Mouse (Mus musculus): ENCODE measurements around the gene Klk11. TPM values are rescaled to one million over a fixed set of nuclear protein-coding genes. Genes with fewer than 3 reads are reported as not detected.
A peak's percentile ranks its signal among the peaks of the same experiment; 100 is the strongest.

Gene Klk11
- total RNA-seq, 1 experiment, result 1.7 TPM

- TF ChIP-seq MAFK (IDR thresholded peaks at IDR 0.05; ENCODE audit: insufficient read depth, low read depth, low read length), result no peak
- no peak for TF ChIP-seq CHD2 (IDR thresholded peaks at IDR 0.05; ENCODE audit: low read depth, low read length)
- no peak for TF ChIP-seq ZNF384 (IDR thresholded peaks at IDR 0.05; ENCODE audit: low read depth, low read length)
- TF ChIP-seq HCFC1 (IDR thresholded peaks at IDR 0.05; ENCODE audit: borderline replicate concordance, insufficient read depth, low read length), result no peak
- no peak for TF ChIP-seq ZC3H11A (IDR thresholded peaks at IDR 0.05; ENCODE audit: borderline replicate concordance, low read depth, low read length)
- no peak within 1 kb of the TSS for H3K27ac ChIP-seq (ENCODE audit: insufficient read depth, low read depth, low read length, poor library complexity, severe bottlenecking)
Observed at GRCm38 (mm10) chr7:43797333-43797769, 22.9 kb downstream of the Klk11 start, which contains the start of gene Klk8. Gene Klk8, plus strand, starts transcription at chr7:43797577.

GRCm38 (mm10) chr7:43797844-43798462 is 23.5 kb downstream of the Klk11 start:
- peak overlapping the region; percentile 60 for H3K4me3 ChIP-seq (ENCODE audit: insufficient read depth in 1 of 2, low read depth in 1 of 2, low read length in 2 of 2, poor library complexity in 1 of 2, severe bottlenecking in 1 of 2)
- in situ Hi-C loops (cut with MboI; ENCODE audit: low sequenced_read_pairs in 2 of 2, unreplicated experiment in 2 of 2), result no loop called here
- H3K27ac ChIP-seq (ENCODE audit: insufficient read depth, low read depth, low read length, poor library complexity, severe bottlenecking), result no peak overlapping the region
- H3K36me3 ChIP-seq (ENCODE audit: control insufficient read depth, insufficient read depth, low read length, poor library complexity, severe bottlenecking), result no peaks in the 10 kb centered on the region; the same call in 1 of the 2 replicates
- peak; percentile 41 for DNase-seq (ENCODE audit: low read depth, low spot score)
- TF ChIP-seq HCFC1 (IDR thresholded peaks at IDR 0.05; ENCODE audit: borderline replicate concordance, insufficient read depth, low read length) (no peak), MAFK (IDR thresholded peaks at IDR 0.05; ENCODE audit: insufficient read depth, low read depth, low read length) (no peak), ZC3H11A (IDR thresholded peaks at IDR 0.05; ENCODE audit: borderline replicate concordance, low read depth, low read length) (no peak), ZNF384 (IDR thresholded peaks at IDR 0.05; ENCODE audit: low read depth, low read length) (no peak), CHD2 (IDR thresholded peaks at IDR 0.05; ENCODE audit: low read depth, low read length) (no peak)
- H3K4me1 ChIP-seq (ENCODE audit: control insufficient read depth in 2 of 2, insufficient read depth in 2 of 2, low read length in 2 of 2, poor library complexity in 1 of 2), result peaks cover 0 to 9% of the 10 kb centered on the region in 2 experiments; a peak in 2 of 4 replicates
- H3K9ac ChIP-seq (ENCODE audit: insufficient read depth, low read depth, low read length, poor library complexity, severe bottlenecking), result peak overlapping the region; percentile 61; the same call in 1 of the 2 replicates
- H3K9me3 ChIP-seq (ENCODE audit: control insufficient read depth, insufficient read depth, low read depth, low read length), result no peaks in the 10 kb centered on the region

More at GRCm38 (mm10) chr7:43797333-43797769, 22.9 kb downstream of the Klk11 start, which contains the start of gene Klk8:
- Histone ChIP-seq H3K36me3 (ENCODE audit: control insufficient read depth, insufficient read depth, low read length, poor library complexity, severe bottlenecking) (no peaks in the 10 kb centered on the region; the same call in 1 of the 2 replicates), H3K9ac (ENCODE audit: insufficient read depth, low read depth, low read length, poor library complexity, severe bottlenecking) (peak within 1 kb of the TSS; percentile 63; the same call in 1 of the 2 replicates), H3K9me3 (ENCODE audit: control insufficient read depth, insufficient read depth, low read depth, low read length) (no peaks in the 10 kb centered on the region), H3K4me3 (ENCODE audit: insufficient read depth in 1 of 2, low read depth in 1 of 2, low read length in 2 of 2, poor library complexity in 1 of 2, severe bottlenecking in 1 of 2) (peak within 1 kb of the TSS; percentile 60), H3K4me1 (ENCODE audit: control insufficient read depth in 2 of 2, insufficient read depth in 2 of 2, low read length in 2 of 2, poor library complexity in 1 of 2) (peaks cover 0 to 9% of the 10 kb centered on the region in 2 experiments; a peak in 2 of 4 replicates)
- peak; percentile 30 for DNase-seq (ENCODE audit: low read depth, low spot score)
- in situ Hi-C loops (cut with MboI; ENCODE audit: low sequenced_read_pairs in 2 of 2, unreplicated experiment in 2 of 2), result no loop called here

- H3K4me1 ChIP-seq (ENCODE audit: control insufficient read depth in 2 of 2, insufficient read depth in 2 of 2, low read length in 2 of 2, poor library complexity in 1 of 2), result peaks cover 0 to 9% of the 10 kb centered on the region in 2 experiments; a peak in 2 of 4 replicates
- H3K9ac ChIP-seq (ENCODE audit: insufficient read depth, low read depth, low read length, poor library complexity, severe bottlenecking), result no peak overlapping the region
- H3K36me3 ChIP-seq (ENCODE audit: control insufficient read depth, insufficient read depth, low read length, poor library complexity, severe bottlenecking), result peaks cover 3% of the 10 kb centered on the region; the same call in 1 of the 2 replicates
- no peak overlapping the region for H3K27ac ChIP-seq (ENCODE audit: insufficient read depth, low read depth, low read length, poor library complexity, severe bottlenecking)
- H3K4me3 ChIP-seq (ENCODE audit: insufficient read depth in 1 of 2, low read depth in 1 of 2, low read length in 2 of 2, poor library complexity in 1 of 2, severe bottlenecking in 1 of 2), result no peak overlapping the region
- in situ Hi-C loops (cut with MboI; ENCODE audit: low sequenced_read_pairs in 2 of 2, unreplicated experiment in 2 of 2), result no loop called here
- no peaks in the 10 kb centered on the region for H3K9me3 ChIP-seq (ENCODE audit: control insufficient read depth, insufficient read depth, low read depth, low read length)
- TF ChIP-seq HCFC1 (IDR thresholded peaks at IDR 0.05; ENCODE audit: borderline replicate concordance, insufficient read depth, low read length) (no peak), MAFK (IDR thresholded peaks at IDR 0.05; ENCODE audit: insufficient read depth, low read depth, low read length) (no peak), ZC3H11A (IDR thresholded peaks at IDR 0.05; ENCODE audit: borderline replicate concordance, low read depth, low read length) (no peak), CHD2 (IDR thresholded peaks at IDR 0.05; ENCODE audit: low read depth, low read length) (no peak), ZNF384 (IDR thresholded peaks at IDR 0.05; ENCODE audit: low read depth, low read length) (no peak)
- DNase-seq (ENCODE audit: low read depth, low spot score), result peak; percentile 33
Observed at GRCm38 (mm10) chr7:43799876-43800275, 25.5 kb downstream of the Klk11 start.

GRCm38 (mm10) chr7:43810994-43811393 is 36.6 kb downstream of the Klk11 start, which contains the start of gene Klk7:
Gene Klk7, plus strand, starts transcription at chr7:43811294.
- Histone ChIP-seq H3K4me1 (ENCODE audit: control insufficient read depth in 2 of 2, insufficient read depth in 2 of 2, low read length in 2 of 2, poor library complexity in 1 of 2) (peaks cover 0 to 9% of the 10 kb centered on the region in 2 experiments; a peak in 2 of 4 replicates), H3K27ac (ENCODE audit: insufficient read depth, low read depth, low read length, poor library complexity, severe bottlenecking) (no peak within 1 kb of the TSS), H3K9me3 (ENCODE audit: control insufficient read depth, insufficient read depth, low read depth, low read length) (no peaks in the 10 kb centered on the region), H3K36me3 (ENCODE audit: control insufficient read depth, insufficient read depth, low read length, poor library complexity, severe bottlenecking) (no peaks in the 10 kb centered on the region; the same call in 1 of the 2 replicates), H3K9ac (ENCODE audit: insufficient read depth, low read depth, low read length, poor library complexity, severe bottlenecking) (no peak within 1 kb of the TSS), H3K4me3 (ENCODE audit: insufficient read depth in 1 of 2, low read depth in 1 of 2, low read length in 2 of 2, poor library complexity in 1 of 2, severe bottlenecking in 1 of 2) (no peak within 1 kb of the TSS)
- DNase-seq (ENCODE audit: low read depth, low spot score), result no peak
- TF ChIP-seq HCFC1 (IDR thresholded peaks at IDR 0.05; ENCODE audit: borderline replicate concordance, insufficient read depth, low read length), result no peak
- no peak for TF ChIP-seq CHD2 (IDR thresholded peaks at IDR 0.05; ENCODE audit: low read depth, low read length)
- TF ChIP-seq ZC3H11A (IDR thresholded peaks at IDR 0.05; ENCODE audit: borderline replicate concordance, low read depth, low read length), result no peak
- no peak for TF ChIP-seq MAFK (IDR thresholded peaks at IDR 0.05; ENCODE audit: insufficient read depth, low read depth, low read length)
- TF ChIP-seq ZNF384 (IDR thresholded peaks at IDR 0.05; ENCODE audit: low read depth, low read length), result no peak
- in situ Hi-C loops (cut with MboI; ENCODE audit: low sequenced_read_pairs in 2 of 2, unreplicated experiment in 2 of 2), result no loop called here
